ENCODE assay signal across 15 mouse cellular contexts in genomic region chr13:110929579-110929978, GRCm38 (mm10).
DNase-seq lines count a peak whose midpoint lies in the region; ATAC-seq and TF ChIP-seq lines count a peak whose summit lies in the region.
"Had no signal": no experiment of that assay in that cellular context is flagged by ENCODE, and none has a peak within 500 bp of the region (broad histone marks: within the 10 kb centered on the region; RNA-seq: fewer than 3 reads in every experiment).

No protein-coding gene starts in this region.

- TF ChIP-seq EP300 in heart, postnatal 0 days (IDR thresholded peaks at IDR 0.05; ENCODE audit: low read depth), result 0 out of 2 replicates have a peak, but pooled peaks have one; percentile 57

- ATAC-seq in heart, postnatal 0 days (ENCODE audit: insufficient read depth, low read depth), result peak; percentile 99
- no peak for ATAC-seq in kidney, embryonic 14.5 days (ENCODE audit: low FRiP score, low TSS enrichment)
- ATAC-seq: forebrain, postnatal 0 days; intestine, embryonic 15.5 days had no signal

- peaks cover 5% of the 10 kb centered on the region; the same call in 1 of the 2 replicates for H3K4me1 ChIP-seq in heart, postnatal 0 days (ENCODE audit: control insufficient read depth, insufficient read depth)
- no peaks in the 10 kb centered on the region for H3K4me1 ChIP-seq in kidney, embryonic 14.5 days (ENCODE audit: control insufficient read depth, insufficient read depth, low read length)
- H3K4me1 ChIP-seq: embryonic facial prominence, embryonic 13.5 days; intestine, embryonic 15.5 days had no signal

- WGBS in heart, postnatal 0 days, result 23% methylated on average over 1 of the region's 1 CpGs
- 84% methylated on average over 1 of the region's 1 CpGs for WGBS in kidney, embryonic 14.5 days

- TF ChIP-seq POLR2A in myocyte (IDR thresholded peaks at IDR 0.05; ENCODE audit: insufficient read length, low read depth), result no peak

- no peaks in the 10 kb centered on the region for H3K79me2 ChIP-seq in myocyte (ENCODE audit: control insufficient read depth, insufficient read depth)

- peak overlapping the region; percentile 81 for H3K27ac ChIP-seq in heart, postnatal 0 days (ENCODE audit: low read depth)
- H3K27ac ChIP-seq in kidney, embryonic 14.5 days (ENCODE audit: low read depth, low read length), result no peak overlapping the region
- H3K27ac ChIP-seq: embryonic facial prominence, embryonic 13.5 days; heart, adult 2 months; intestine, embryonic 15.5 days had no signal

- DNase-seq in adrenal gland, adult (ENCODE audit: inconsistent age in 2 of 2, low spot score in 1 of 2), result peak; percentile 72 to 78
- no peak for DNase-seq in adrenal gland, postnatal 4 days (ENCODE audit: low spot score in 2 of 2)
- DNase-seq in adrenal gland, postnatal 36 days, result peak; percentile 49 to 53
- peak; percentile 88 for DNase-seq in heart, postnatal 0 days (ENCODE audit: low spot score)
- DNase-seq in thymus, postnatal 25 days, result no peak
- DNase-seq in spleen, postnatal 4 days (ENCODE audit: low spot score in 2 of 2), result no peak
- DNase-seq: cerebellum, postnatal 10 days; forebrain, postnatal 0 days; layer of hippocampus, adult 9-11 months; thymus, postnatal 4 days had no signal

- no peak overlapping the region for H3K4me2 ChIP-seq in heart, postnatal 0 days (ENCODE audit: low read depth, low read length)
- H3K4me2 ChIP-seq in myocyte (ENCODE audit: low read depth), result peak overlapping the region; percentile 48
- H3K4me2 ChIP-seq in kidney, embryonic 14.5 days (replicated peaks; ENCODE audit: low read depth, low read length), result no peak overlapping the region
- H3K4me2 ChIP-seq: embryonic facial prominence, embryonic 13.5 days; intestine, embryonic 15.5 days had no signal

- H3K27me3 ChIP-seq in heart, postnatal 0 days (ENCODE audit: control insufficient read depth, insufficient read depth, low read length), result no peaks in the 10 kb centered on the region
- no peaks in the 10 kb centered on the region for H3K27me3 ChIP-seq in myocyte (ENCODE audit: control insufficient read depth, insufficient read depth, insufficient read length)
- H3K27me3 ChIP-seq in kidney, embryonic 14.5 days (ENCODE audit: control insufficient read depth, insufficient read depth, low read length), result no peaks in the 10 kb centered on the region
- H3K27me3 ChIP-seq: embryonic facial prominence, embryonic 13.5 days; intestine, embryonic 15.5 days had no signal

- H3K4me3 ChIP-seq in heart, postnatal 0 days (ENCODE audit: low read depth, low read length), result no peak overlapping the region
- H3K4me3 ChIP-seq in myocyte, result no peak overlapping the region
- no peak overlapping the region for H3K4me3 ChIP-seq in kidney, embryonic 14.5 days (ENCODE audit: low read length)
- H3K4me3 ChIP-seq: embryonic facial prominence, embryonic 13.5 days; heart, adult 2 months; intestine, embryonic 15.5 days had no signal

- H3K9me3 ChIP-seq in heart, postnatal 0 days (replicated peaks; ENCODE audit: control insufficient read depth, low read length), result no peaks in the 10 kb centered on the region
- no peaks in the 10 kb centered on the region for H3K9me3 ChIP-seq in kidney, embryonic 14.5 days (ENCODE audit: control insufficient read depth, low read length)
- H3K9me3 ChIP-seq: embryonic facial prominence, embryonic 13.5 days; intestine, embryonic 15.5 days had no signal

- no peak overlapping the region for H3K9ac ChIP-seq in heart, postnatal 0 days (replicated peaks; ENCODE audit: low read depth, low read length)
- H3K9ac ChIP-seq in kidney, embryonic 14.5 days (ENCODE audit: low read depth, low read length), result no peak overlapping the region
- H3K9ac ChIP-seq: embryonic facial prominence, embryonic 13.5 days; forebrain, postnatal 0 days; intestine, embryonic 15.5 days had no signal

- H3K36me3 ChIP-seq in heart, postnatal 0 days (replicated peaks; ENCODE audit: control insufficient read depth, insufficient read depth, low read length), result no peaks in the 10 kb centered on the region
- H3K36me3 ChIP-seq in myocyte (ENCODE audit: control insufficient read depth, insufficient read depth), result no peaks in the 10 kb centered on the region
- H3K36me3 ChIP-seq in kidney, embryonic 14.5 days (ENCODE audit: control insufficient read depth, insufficient read depth, low read length), result no peaks in the 10 kb centered on the region
- H3K36me3 ChIP-seq: embryonic facial prominence, embryonic 13.5 days; intestine, embryonic 15.5 days had no signal

- H3ac ChIP-seq in myocyte (ENCODE audit: control insufficient read depth, insufficient read length), result no peak overlapping the region

- TF ChIP-seq CTCF in heart, postnatal 0 days (IDR thresholded peaks at IDR 0.05; ENCODE audit: low read depth), result no peak

TF ChIP-seq in myocyte, 11 proteins besides CTCF, POLR2A, EP300 and RAD21:
- no peak for TF ChIP-seq MAX (IDR thresholded peaks at IDR 0.05; ENCODE audit: low read depth)
- TF ChIP-seq USF1 (IDR thresholded peaks at IDR 0.05; ENCODE audit: low read depth), result no peak
- no peak for TF ChIP-seq POLR2AphosphoS2 (IDR thresholded peaks at IDR 0.05; ENCODE audit: insufficient read length, low read depth)
- no peak for TF ChIP-seq TCF12 (IDR thresholded peaks at IDR 0.05; ENCODE audit: insufficient read depth, poor library complexity, severe bottlenecking)
- TF ChIP-seq MYOD1 (IDR thresholded peaks at IDR 0.05; ENCODE audit: control insufficient read depth in 1 of 3, insufficient read length in 2 of 3, low read depth in 2 of 3), result peak in 1 of 3 experiments; percentile 41
- no peak for TF ChIP-seq TCF3 (IDR thresholded peaks at IDR 0.05; ENCODE audit: insufficient read length, low read depth)
- TF ChIP-seq SRF (IDR thresholded peaks at IDR 0.05; ENCODE audit: control insufficient read depth, insufficient read length, low read depth), result peak; percentile 99
- no peak for TF ChIP-seq REST (IDR thresholded peaks at IDR 0.05; ENCODE audit: insufficient read depth, insufficient read length)
- peak; percentile 79; the same call in 1 of the 2 replicates for TF ChIP-seq CEBPB (IDR thresholded peaks at IDR 0.05; ENCODE audit: insufficient read depth, poor library complexity, severe bottlenecking)
- peak in 1 of 3 experiments; percentile 22 for TF ChIP-seq MYOG (IDR thresholded peaks at IDR 0.05; ENCODE audit: control insufficient read depth in 1 of 3, insufficient read depth in 1 of 3, insufficient read length in 2 of 3, low read depth in 2 of 3)
- no peak for TF ChIP-seq E2F4 (IDR thresholded peaks at IDR 0.05; ENCODE audit: insufficient read depth)

Comparison
In these comparisons a context has a peak if more than half of its experiments do, and no peak if none do; other contexts are left out.
1. DNase-seq: peak in adrenal gland, adult (2 of 2), adrenal gland, postnatal 36 days (2 of 2) and heart, postnatal 0 days (single experiment); none in adrenal gland, postnatal 4 days (0 of 2), thymus, postnatal 25 days (single experiment) and spleen, postnatal 4 days (0 of 2).